Mouse (Mus musculus) ES-Bruce4 (cell line): ENCODE measurements around the gene Sema3g. TPM values are rescaled to one million over a fixed set of nuclear protein-coding genes. Genes with fewer than 3 reads are reported as not detected.
A peak's percentile ranks its signal among the peaks of the same experiment; 100 is the strongest.

ENCODE experiments used
- H3K27ac ChIP-seq: 2 replicates; pipeline ENCODE4 v1.5.1; 2012; ENCODE audit warnings: low read length, inconsistent platforms; ENCODE audit not compliant: insufficient read depth
- H3K27me3 ChIP-seq: 2 replicates; pipeline ENCODE4 v1.6.1; 2012; ENCODE audit warnings: mild to moderate bottlenecking, low read length, inconsistent platforms; ENCODE audit not compliant: control insufficient read depth, poor library complexity, insufficient read depth, severe bottlenecking
- H3K36me3 ChIP-seq: 2 replicates; pipeline ENCODE4 v1.6.1; 2012; ENCODE audit warnings: inconsistent platforms, mild to moderate bottlenecking, low read length, moderate library complexity; ENCODE audit not compliant: control insufficient read depth, poor library complexity, insufficient read depth, severe bottlenecking
- H3K4me1 ChIP-seq: one replicate; pipeline ENCODE4 v1.8.1; 2011; ENCODE audit warnings: low read length; ENCODE audit not compliant: control insufficient read depth, insufficient read depth
- H3K4me3 ChIP-seq: 2 replicates; pipeline ENCODE4 v1.5.1; 2011; ENCODE audit warnings: low read depth, mild to moderate bottlenecking, low read length
- H3K9ac ChIP-seq: 2 replicates; pipeline ENCODE4 v1.6.1; 2012; ENCODE audit warnings: low read depth, mild to moderate bottlenecking, inconsistent platforms; ENCODE audit not compliant: poor library complexity, severe bottlenecking
- H3K9me3 ChIP-seq: replicated peaks from 2 replicates; pipeline ENCODE4 v1.6.1; 2012; ENCODE audit warnings: mild to moderate bottlenecking, low read length, inconsistent platforms; ENCODE audit not compliant: control insufficient read depth, poor library complexity, insufficient read depth, severe bottlenecking
- CTCF ChIP-seq: IDR thresholded peaks from one replicate; pipeline ENCODE4 v1.8.1; 2011; ENCODE audit warnings: low read depth, low read length
- EP300 ChIP-seq: IDR thresholded peaks from 2 replicates; pipeline ENCODE4 v1.6.1; 2011; ENCODE audit warnings: low read depth, low read length; ENCODE audit not compliant: insufficient read depth
- POLR2A ChIP-seq: IDR thresholded peaks from one replicate; pipeline ENCODE4 v1.8.1; 2011; ENCODE audit warnings: low read length; ENCODE audit not compliant: insufficient read depth
- polyA plus RNA-seq: library from polyadenylated mRNA; stranded (reverse); fragments of >200 nt; gene quantifications from 2 replicates; pipeline ENCODE4 v1.2.4, GENCODE M21; 2011; ENCODE audit warnings: low read depth; ENCODE audit not compliant: missing spikeins, insufficient read depth, insufficient read length

The Sema3g gene
- polyA plus RNA-seq, 1 experiment, result not detected

DNA sequence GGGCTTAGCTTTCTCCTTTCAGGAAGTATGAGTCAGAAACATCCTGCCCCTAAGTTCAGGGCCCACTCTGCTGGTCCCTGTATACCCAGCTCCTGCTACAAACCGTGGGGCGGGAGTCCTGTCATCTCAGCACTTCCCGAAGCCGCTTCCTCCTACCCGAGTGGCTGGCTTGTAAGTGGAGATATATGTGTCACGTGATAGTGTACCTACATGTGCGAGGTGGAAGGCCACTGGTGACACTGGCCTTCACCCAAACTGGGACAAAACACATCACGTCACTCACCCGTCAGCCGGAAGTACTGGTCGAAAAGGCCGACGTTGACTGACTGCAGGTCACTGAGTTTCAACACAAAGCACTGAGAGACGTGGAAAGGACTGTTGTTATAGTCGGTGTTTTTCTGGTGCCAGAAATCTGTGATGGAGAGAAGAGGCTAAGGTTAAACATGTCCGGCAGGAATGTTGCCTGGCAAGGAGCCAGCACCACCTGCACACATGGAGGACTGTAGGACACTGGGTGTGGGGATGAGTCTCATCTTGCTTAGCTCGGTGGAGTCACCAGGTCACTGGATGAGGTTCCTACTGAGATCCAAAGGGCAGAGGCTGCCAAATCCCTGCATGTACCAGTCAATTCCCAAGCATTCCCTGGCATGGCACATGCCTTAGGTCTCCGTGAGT, 44.7 kb upstream of the Sema3g start:
- peaks cover 27% of the 10 kb centered on the region for H3K36me3 ChIP-seq
- no peaks in the 10 kb centered on the region for H3K9me3 ChIP-seq
- no peak overlapping the region for H3K4me3 ChIP-seq
- no peak overlapping the region for H3K27ac ChIP-seq
- no peak for TF ChIP-seq CTCF
- TF ChIP-seq EP300, result no peak
- no peak for TF ChIP-seq POLR2A
- no peaks in the 10 kb centered on the region for H3K27me3 ChIP-seq
- H3K4me1 ChIP-seq, result no peaks in the 10 kb centered on the region
- H3K9ac ChIP-seq, result no peak overlapping the region

DNA sequence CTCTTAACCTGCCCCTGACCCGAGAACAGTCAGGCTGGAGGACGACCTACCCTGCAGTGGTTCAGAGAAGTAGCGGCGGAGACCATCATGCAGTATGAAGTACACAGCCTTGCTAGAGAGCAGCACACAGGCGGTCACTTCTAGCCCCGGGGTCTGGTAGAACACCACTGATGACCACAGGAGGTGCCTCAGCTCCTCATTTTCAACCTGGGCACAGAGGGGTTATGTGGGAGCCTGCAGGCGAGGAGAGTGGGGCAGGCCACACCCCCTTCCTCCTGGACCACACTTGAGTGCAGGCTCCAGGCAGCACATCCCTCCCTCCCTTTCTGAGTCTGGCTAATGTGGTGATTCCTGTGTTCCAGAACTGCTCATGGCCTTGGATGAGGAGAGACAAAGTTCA, 44.1 kb upstream of the Sema3g start:
- TF ChIP-seq EP300 (no peak), CTCF (no peak), POLR2A (no peak)
- no peaks in the 10 kb centered on the region for H3K9me3 ChIP-seq
- H3K4me1 ChIP-seq, result no peaks in the 10 kb centered on the region
- H3K4me3 ChIP-seq, result no peak overlapping the region
- H3K27me3 ChIP-seq, result no peaks in the 10 kb centered on the region
- H3K36me3 ChIP-seq, result peaks cover 27% of the 10 kb centered on the region
- no peak overlapping the region for H3K9ac ChIP-seq
- no peak overlapping the region for H3K27ac ChIP-seq

DNA sequence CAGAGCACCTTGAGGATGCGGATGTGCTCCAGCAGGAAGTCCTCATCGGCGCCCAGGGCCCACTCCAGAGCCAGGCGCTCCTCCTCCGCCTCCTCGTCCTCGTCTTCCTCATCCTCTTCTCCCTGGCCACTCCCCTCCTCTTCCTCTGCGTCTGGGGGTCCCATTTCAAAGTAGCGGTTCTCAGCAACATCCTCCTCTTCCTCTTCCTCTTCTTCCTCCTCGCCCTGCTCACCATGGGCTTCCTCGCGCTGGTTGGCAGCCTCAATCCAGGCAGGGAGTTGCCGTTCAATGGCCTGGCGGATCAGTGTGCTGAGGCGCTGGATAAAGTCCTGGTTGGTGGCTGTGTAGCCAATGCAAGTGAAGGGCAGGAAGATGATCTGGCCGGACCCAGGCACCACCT, 40.4 kb upstream of the Sema3g start:
- TF ChIP-seq CTCF (no peak), POLR2A (no peak), EP300 (no peak)
- no peak overlapping the region for H3K27ac ChIP-seq
- H3K4me1 ChIP-seq, result no peaks in the 10 kb centered on the region
- no peaks in the 10 kb centered on the region for H3K9me3 ChIP-seq
- peaks cover 26% of the 10 kb centered on the region for H3K36me3 ChIP-seq
- H3K9ac ChIP-seq, result no peak overlapping the region
- no peaks in the 10 kb centered on the region for H3K27me3 ChIP-seq
- peak overlapping the region; percentile 17 for H3K4me3 ChIP-seq

- TF ChIP-seq POLR2A (no peak), CTCF (no peak), EP300 (no peak)
- H3K4me1 ChIP-seq, result no peaks in the 10 kb centered on the region
- no peak overlapping the region for H3K4me3 ChIP-seq
- H3K27ac ChIP-seq, result no peak overlapping the region
- H3K9ac ChIP-seq, result no peak overlapping the region
- no peaks in the 10 kb centered on the region for H3K27me3 ChIP-seq
- H3K36me3 ChIP-seq, result peaks cover 26% of the 10 kb centered on the region
- H3K9me3 ChIP-seq, result no peaks in the 10 kb centered on the region
These were observed 39.9 kb upstream of the Sema3g start for GRCm38 (mm10) chr14:31177715-31178114.

DNA sequence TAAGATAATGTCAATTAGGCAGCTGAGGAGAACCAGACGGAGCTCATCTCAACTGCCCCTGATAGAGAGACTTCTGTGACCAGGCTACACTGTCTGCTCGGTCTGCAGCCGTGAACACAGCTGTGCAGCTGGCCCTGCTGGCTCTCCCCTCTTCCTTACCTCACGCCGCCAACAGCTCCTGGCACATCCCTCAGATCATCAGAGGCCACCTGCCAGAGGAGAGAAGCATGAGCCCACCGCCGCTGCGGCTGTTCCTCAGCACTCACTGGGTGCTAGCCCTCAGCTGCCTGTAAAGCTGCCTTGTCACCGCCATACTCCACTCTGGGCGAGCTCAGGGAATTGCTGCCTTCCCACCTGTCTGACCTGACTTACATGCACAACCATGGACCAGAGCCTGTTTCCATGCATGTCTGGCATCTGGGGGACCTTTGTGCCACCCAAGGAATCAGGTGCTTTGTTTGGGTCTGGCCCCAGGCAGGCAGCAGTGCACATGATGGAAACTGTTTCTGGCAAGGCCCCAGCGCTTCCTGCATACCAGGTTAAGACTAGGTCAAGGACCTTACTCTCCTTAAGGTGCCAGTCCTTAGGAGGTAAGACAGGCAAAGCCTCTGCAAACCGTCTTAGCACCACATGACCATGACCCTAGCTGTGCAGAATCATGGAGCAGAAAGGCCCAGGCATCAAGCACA, 37.8 kb upstream of the Sema3g start:
- Histone ChIP-seq H3K9me3 (no peaks in the 10 kb centered on the region), H3K27ac (no peak overlapping the region), H3K9ac (no peak overlapping the region), H3K27me3 (no peaks in the 10 kb centered on the region), H3K36me3 (peaks cover 26% of the 10 kb centered on the region), H3K4me3 (no peak overlapping the region), H3K4me1 (no peaks in the 10 kb centered on the region)
- TF ChIP-seq EP300 (no peak), POLR2A (no peak), CTCF (no peak)

GRCm38 (mm10) chr14:31181512-31181911, 36.1 kb upstream of the Sema3g start:
- Histone ChIP-seq H3K27ac (no peak overlapping the region), H3K9ac (no peak overlapping the region), H3K9me3 (no peaks in the 10 kb centered on the region), H3K36me3 (peaks cover 32% of the 10 kb centered on the region), H3K27me3 (no peaks in the 10 kb centered on the region), H3K4me3 (no peak overlapping the region), H3K4me1 (no peaks in the 10 kb centered on the region)
- TF ChIP-seq EP300, result no peak
- no peak for TF ChIP-seq CTCF
- no peak for TF ChIP-seq POLR2A
